Mouse (Mus musculus): ENCODE results near the gene Mylk. TPM values are rescaled to one million over a fixed set of nuclear protein-coding genes. Genes with fewer than 3 reads are reported as not detected.
A peak's percentile ranks its signal among the peaks of the same experiment; 100 is the strongest.

Mylk gene
- polyA plus RNA-seq, 1 experiment from 2014 or later = 18.1 TPM

DNA sequence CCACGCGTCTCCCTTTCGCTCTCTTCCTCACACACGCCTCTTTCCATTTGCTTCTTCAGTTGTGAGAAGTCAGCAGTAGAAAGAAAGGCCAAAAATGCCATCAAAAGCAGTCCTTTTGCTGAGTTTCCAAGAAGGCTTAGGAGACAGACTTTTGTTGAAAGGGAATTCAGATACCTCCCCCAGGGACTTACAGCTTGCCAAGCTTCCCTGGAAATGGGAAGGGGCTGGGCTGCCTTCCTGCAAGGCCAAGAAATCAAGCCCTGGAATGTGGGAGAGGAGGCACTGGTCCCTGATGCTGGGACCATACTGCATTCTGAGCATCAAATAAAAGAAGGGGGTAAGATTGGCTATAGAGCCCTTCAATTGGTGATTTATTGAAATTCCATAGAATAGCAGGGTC is 159.9 kb downstream of the Mylk start:
- Histone ChIP-seq H3K4me2 (ENCODE audit: low read depth, low read length) (no peak overlapping the region), H3K4me1 (ENCODE audit: control insufficient read depth, insufficient read depth, low read length) (peaks cover 16% of the 10 kb centered on the region), H3K27me3 (replicated peaks; ENCODE audit: control insufficient read depth, insufficient read depth, low read length) (no peaks in the 10 kb centered on the region), H3K27ac (replicated peaks; ENCODE audit: low read depth, low read length) (peak overlapping the region; percentile 2; the same call in 1 of the 2 replicates), H3K36me3 (ENCODE audit: control insufficient read depth, insufficient read depth, low read length) (no peaks in the 10 kb centered on the region), H3K4me3 (ENCODE audit: low read depth, low read length) (no peak overlapping the region), H3K9me3 (ENCODE audit: control insufficient read depth, low read length) (no peaks in the 10 kb centered on the region), H3K9ac (ENCODE audit: low read depth, low read length) (no peak overlapping the region)
- ATAC-seq (ENCODE audit: low read depth) (no peak), DNase-seq (ENCODE audit: low spot score) (peak; percentile 61)
- 88% methylated on average over 4 of the region's 4 CpGs for WGBS

DNA sequence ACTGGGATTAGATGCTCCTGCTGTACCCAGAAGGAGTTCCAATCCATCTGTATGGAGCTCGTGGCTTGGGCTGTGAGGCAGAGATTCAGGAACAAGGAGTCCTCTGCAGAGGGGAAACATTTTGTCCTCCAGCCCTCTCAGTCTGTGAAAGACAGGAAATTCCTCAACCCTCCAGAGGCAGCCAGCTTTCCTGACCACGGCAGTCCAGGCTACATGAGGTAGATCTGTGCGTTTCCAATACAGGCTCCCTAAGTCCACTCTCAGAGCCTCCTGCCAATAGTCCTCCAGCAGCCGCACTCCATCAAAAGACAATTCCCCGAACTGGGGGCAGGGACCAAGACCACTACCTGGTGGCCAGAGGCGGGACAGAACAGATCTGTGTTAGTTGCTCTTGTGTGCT is 164.4 kb downstream of the Mylk start:
- H3K4me1 ChIP-seq (ENCODE audit: control insufficient read depth, insufficient read depth, low read length) = peaks cover 14% of the 10 kb centered on the region
- H3K36me3 ChIP-seq (ENCODE audit: control insufficient read depth, insufficient read depth, low read length) = no peaks in the 10 kb centered on the region
- H3K9me3 ChIP-seq (ENCODE audit: control insufficient read depth, low read length) = no peaks in the 10 kb centered on the region
- H3K4me2 ChIP-seq (ENCODE audit: low read depth, low read length) = no peak overlapping the region
- no peaks in the 10 kb centered on the region for H3K27me3 ChIP-seq (replicated peaks; ENCODE audit: control insufficient read depth, insufficient read depth, low read length)
- 0 out of 2 replicates have a peak, but pooled peaks have one; percentile 56 for ATAC-seq (ENCODE audit: low read depth)
- 36% methylated on average over 6 of the region's 6 CpGs for WGBS
- no peak overlapping the region for H3K4me3 ChIP-seq (ENCODE audit: low read depth, low read length)
- no peak overlapping the region for H3K9ac ChIP-seq (ENCODE audit: low read depth, low read length)
- DNase-seq (ENCODE audit: low spot score) = peak; percentile 56
- H3K27ac ChIP-seq (replicated peaks; ENCODE audit: low read depth, low read length) = peak overlapping the region; percentile 56

DNA sequence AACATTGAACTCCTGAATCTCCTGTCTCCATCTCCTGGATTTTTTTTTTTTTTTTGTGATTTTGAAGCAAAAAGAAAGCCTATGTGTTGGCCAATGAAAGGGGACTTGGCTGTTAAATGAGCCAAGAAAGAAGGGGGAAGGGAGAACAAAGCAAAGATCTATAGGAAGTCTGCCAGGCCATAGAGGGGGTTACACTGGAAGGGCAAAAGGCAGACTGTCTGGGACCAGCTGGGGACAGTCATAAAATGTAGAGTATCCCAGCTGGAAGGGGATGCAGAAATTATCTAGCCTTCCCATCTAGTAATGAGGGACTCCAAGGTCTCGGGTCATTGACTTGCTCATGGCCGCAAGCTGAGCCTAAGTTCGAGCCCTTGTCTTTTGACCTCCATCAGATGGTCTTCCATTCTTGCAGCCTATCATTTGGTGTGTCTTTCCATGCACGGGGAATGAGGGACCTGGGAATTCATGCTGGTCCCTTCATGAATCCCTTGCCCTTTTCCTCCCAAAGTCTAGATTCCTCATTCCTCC is 172.4 kb downstream of the Mylk start:
- no peak for ATAC-seq (ENCODE audit: low read depth)
- Histone ChIP-seq H3K9ac (ENCODE audit: low read depth, low read length) (no peak overlapping the region), H3K27ac (replicated peaks; ENCODE audit: low read depth, low read length) (no peak overlapping the region), H3K4me2 (ENCODE audit: low read depth, low read length) (no peak overlapping the region), H3K4me3 (ENCODE audit: low read depth, low read length) (no peak overlapping the region), H3K27me3 (replicated peaks; ENCODE audit: control insufficient read depth, insufficient read depth, low read length) (no peaks in the 10 kb centered on the region), H3K9me3 (ENCODE audit: control insufficient read depth, low read length) (no peaks in the 10 kb centered on the region), H3K4me1 (ENCODE audit: control insufficient read depth, insufficient read depth, low read length) (peaks cover 13% of the 10 kb centered on the region), H3K36me3 (ENCODE audit: control insufficient read depth, insufficient read depth, low read length) (no peaks in the 10 kb centered on the region)
- WGBS = 89% methylated on average over 4 of the region's 4 CpGs
- no peak for DNase-seq (ENCODE audit: low spot score)

DNA sequence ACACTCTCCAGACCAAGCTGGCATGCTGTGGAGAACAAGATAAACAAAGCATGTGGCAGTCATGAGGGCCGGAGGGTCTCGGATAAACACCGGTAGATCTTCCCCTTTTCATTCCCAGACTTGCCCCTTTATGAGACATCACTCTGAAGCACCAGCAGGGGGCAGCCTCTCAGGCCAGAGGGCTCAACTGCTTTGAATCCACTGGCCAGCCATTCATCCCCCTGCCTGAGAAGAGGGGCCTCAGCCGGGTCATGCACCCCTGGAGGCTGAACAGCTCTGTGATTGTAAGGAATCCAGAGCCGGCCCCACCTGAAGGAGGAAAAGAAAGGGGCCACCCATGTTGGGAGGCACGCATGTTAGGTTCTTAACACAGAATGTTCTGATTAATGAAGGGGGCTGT is 175.2 kb downstream of the Mylk start:
- Histone ChIP-seq H3K9me3 (ENCODE audit: control insufficient read depth, low read length) (no peaks in the 10 kb centered on the region), H3K27me3 (replicated peaks; ENCODE audit: control insufficient read depth, insufficient read depth, low read length) (no peaks in the 10 kb centered on the region), H3K27ac (replicated peaks; ENCODE audit: low read depth, low read length) (0 out of 2 replicates have a peak overlapping the region, but pooled peaks have one; percentile 18), H3K9ac (ENCODE audit: low read depth, low read length) (no peak overlapping the region), H3K4me1 (ENCODE audit: control insufficient read depth, insufficient read depth, low read length) (peaks cover 21% of the 10 kb centered on the region), H3K4me2 (ENCODE audit: low read depth, low read length) (no peak overlapping the region), H3K36me3 (ENCODE audit: control insufficient read depth, insufficient read depth, low read length) (no peaks in the 10 kb centered on the region), H3K4me3 (ENCODE audit: low read depth, low read length) (no peak overlapping the region)
- peak; percentile 55; the same call in 1 of the 2 replicates for ATAC-seq (ENCODE audit: low read depth)
- 10% methylated on average over 6 of the region's 6 CpGs for WGBS
- no peak for DNase-seq (ENCODE audit: low spot score)

DNA sequence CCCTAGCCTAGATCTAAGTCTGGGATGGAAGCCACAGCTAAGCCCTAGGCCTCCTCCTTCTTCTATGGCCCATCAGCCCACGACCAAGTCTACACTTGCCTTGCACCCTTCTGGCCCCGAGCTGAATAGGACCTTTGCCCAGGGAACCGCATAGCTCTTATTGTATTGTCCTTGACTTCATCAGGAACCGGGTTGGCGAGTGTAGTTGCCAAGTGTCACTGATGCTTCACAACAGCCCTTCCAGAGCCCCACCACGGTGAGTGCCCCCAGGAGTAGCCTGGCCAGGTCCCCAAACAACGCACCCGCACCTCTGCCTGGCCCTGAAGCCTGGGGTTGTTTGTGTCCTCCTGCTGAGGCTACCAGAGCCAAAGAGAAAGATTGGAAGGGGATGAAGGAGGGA is 175.9 kb downstream of the Mylk start:
- H3K27ac ChIP-seq (replicated peaks; ENCODE audit: low read depth, low read length) = peak overlapping the region; percentile 3; the same call in 1 of the 2 replicates
- no peak overlapping the region for H3K9ac ChIP-seq (ENCODE audit: low read depth, low read length)
- 66% methylated on average over 8 of the region's 8 CpGs for WGBS
- DNase-seq (ENCODE audit: low spot score) (no peak), ATAC-seq (ENCODE audit: low read depth) (no peak)
- no peaks in the 10 kb centered on the region for H3K9me3 ChIP-seq (ENCODE audit: control insufficient read depth, low read length)
- H3K4me3 ChIP-seq (ENCODE audit: low read depth, low read length) = no peak overlapping the region
- H3K4me2 ChIP-seq (ENCODE audit: low read depth, low read length) = no peak overlapping the region
- no peaks in the 10 kb centered on the region for H3K36me3 ChIP-seq (ENCODE audit: control insufficient read depth, insufficient read depth, low read length)
- peaks cover 26% of the 10 kb centered on the region for H3K4me1 ChIP-seq (ENCODE audit: control insufficient read depth, insufficient read depth, low read length)
- no peaks in the 10 kb centered on the region for H3K27me3 ChIP-seq (replicated peaks; ENCODE audit: control insufficient read depth, insufficient read depth, low read length)

DNA sequence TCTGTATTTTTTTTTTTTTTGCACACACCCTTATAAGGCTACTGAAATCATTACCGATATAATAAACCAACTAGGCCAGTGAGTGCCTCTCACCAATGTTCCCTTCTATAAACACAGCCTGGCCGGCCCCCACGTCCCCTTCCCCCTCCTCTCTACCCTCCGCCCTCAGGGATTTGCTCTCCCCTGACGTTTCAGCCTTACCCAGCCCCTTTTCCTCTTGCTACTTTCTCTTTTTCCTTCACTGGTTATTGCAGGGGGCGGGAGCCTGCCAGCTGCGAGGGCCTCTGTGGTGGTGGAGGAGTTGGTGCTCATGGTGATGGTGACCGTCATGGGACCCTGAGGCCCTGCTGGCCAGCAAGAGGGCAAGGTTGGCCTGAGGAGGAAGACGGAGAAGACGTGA is 176.3 kb downstream of the Mylk start:
- no peaks in the 10 kb centered on the region for H3K27me3 ChIP-seq (replicated peaks; ENCODE audit: control insufficient read depth, insufficient read depth, low read length)
- no peak overlapping the region for H3K27ac ChIP-seq (replicated peaks; ENCODE audit: low read depth, low read length)
- no peak for ATAC-seq (ENCODE audit: low read depth)
- H3K4me1 ChIP-seq (ENCODE audit: control insufficient read depth, insufficient read depth, low read length) = peaks cover 30% of the 10 kb centered on the region
- no peak overlapping the region for H3K4me3 ChIP-seq (ENCODE audit: low read depth, low read length)
- H3K4me2 ChIP-seq (ENCODE audit: low read depth, low read length) = no peak overlapping the region
- no peaks in the 10 kb centered on the region for H3K9me3 ChIP-seq (ENCODE audit: control insufficient read depth, low read length)
- WGBS = 56% methylated on average over 10 of the region's 10 CpGs
- H3K36me3 ChIP-seq (ENCODE audit: control insufficient read depth, insufficient read depth, low read length) = no peaks in the 10 kb centered on the region
- DNase-seq (ENCODE audit: low spot score) = no peak
- H3K9ac ChIP-seq (ENCODE audit: low read depth, low read length) = no peak overlapping the region

DNA sequence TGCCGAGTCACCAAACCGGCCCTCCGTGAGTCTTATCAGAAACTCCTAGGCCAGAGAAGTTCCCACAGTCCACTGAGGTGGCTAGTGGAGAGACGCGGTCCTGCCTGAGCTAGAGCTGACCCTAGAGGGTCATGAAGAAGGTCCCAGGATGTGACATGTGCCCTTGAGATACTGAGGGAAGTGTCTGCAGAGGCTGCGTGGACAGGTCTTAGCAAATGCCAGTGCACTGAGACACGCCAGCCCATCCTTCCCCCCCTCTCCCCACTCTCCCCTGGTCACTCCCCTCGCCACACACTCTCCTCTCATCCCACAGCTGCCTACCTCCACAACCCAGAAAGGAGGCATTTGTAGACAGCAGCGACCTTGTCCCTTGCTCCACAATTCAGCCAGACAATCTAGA is 178.6 kb downstream of the Mylk start:
- no peaks in the 10 kb centered on the region for H3K27me3 ChIP-seq (replicated peaks; ENCODE audit: control insufficient read depth, insufficient read depth, low read length)
- H3K27ac ChIP-seq (replicated peaks; ENCODE audit: low read depth, low read length) = no peak overlapping the region
- peaks cover 36% of the 10 kb centered on the region for H3K4me1 ChIP-seq (ENCODE audit: control insufficient read depth, insufficient read depth, low read length)
- WGBS = 73% methylated on average over 9 of the region's 9 CpGs
- no peak overlapping the region for H3K9ac ChIP-seq (ENCODE audit: low read depth, low read length)
- H3K36me3 ChIP-seq (ENCODE audit: control insufficient read depth, insufficient read depth, low read length) = no peaks in the 10 kb centered on the region
- ATAC-seq (ENCODE audit: low read depth) (no peak), DNase-seq (ENCODE audit: low spot score) (no peak)
- H3K9me3 ChIP-seq (ENCODE audit: control insufficient read depth, low read length) = no peaks in the 10 kb centered on the region
- H3K4me3 ChIP-seq (ENCODE audit: low read depth, low read length) = no peak overlapping the region
- no peak overlapping the region for H3K4me2 ChIP-seq (ENCODE audit: low read depth, low read length)

DNA sequence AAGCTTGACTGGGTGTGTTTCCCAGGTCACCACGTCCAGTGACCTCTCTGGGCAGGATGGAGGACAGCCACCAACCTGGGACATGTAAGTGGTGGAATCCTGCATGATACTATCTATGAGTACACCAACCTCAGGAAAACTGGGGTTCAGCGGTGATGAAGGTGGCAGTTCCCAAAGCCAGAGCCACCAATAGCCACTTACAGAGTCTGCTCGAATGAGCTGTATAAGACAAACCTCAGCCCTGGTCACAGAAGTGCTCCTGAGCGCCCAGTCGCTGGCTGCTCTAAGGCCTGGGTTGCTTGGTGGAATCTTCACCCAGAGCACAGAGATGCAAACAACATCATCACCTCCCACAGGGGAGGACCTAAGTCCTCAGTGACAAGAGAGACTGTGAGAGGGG is 179.3 kb downstream of the Mylk start:
- 87% methylated on average over 5 of the region's 5 CpGs for WGBS
- Histone ChIP-seq H3K4me2 (ENCODE audit: low read depth, low read length) (no peak overlapping the region), H3K9ac (ENCODE audit: low read depth, low read length) (no peak overlapping the region), H3K4me1 (ENCODE audit: control insufficient read depth, insufficient read depth, low read length) (peaks cover 36% of the 10 kb centered on the region), H3K27ac (replicated peaks; ENCODE audit: low read depth, low read length) (no peak overlapping the region), H3K4me3 (ENCODE audit: low read depth, low read length) (no peak overlapping the region), H3K36me3 (ENCODE audit: control insufficient read depth, insufficient read depth, low read length) (no peaks in the 10 kb centered on the region), H3K9me3 (ENCODE audit: control insufficient read depth, low read length) (no peaks in the 10 kb centered on the region), H3K27me3 (replicated peaks; ENCODE audit: control insufficient read depth, insufficient read depth, low read length) (no peaks in the 10 kb centered on the region)
- ATAC-seq (ENCODE audit: low read depth) (no peak), DNase-seq (ENCODE audit: low spot score) (no peak)

DNA sequence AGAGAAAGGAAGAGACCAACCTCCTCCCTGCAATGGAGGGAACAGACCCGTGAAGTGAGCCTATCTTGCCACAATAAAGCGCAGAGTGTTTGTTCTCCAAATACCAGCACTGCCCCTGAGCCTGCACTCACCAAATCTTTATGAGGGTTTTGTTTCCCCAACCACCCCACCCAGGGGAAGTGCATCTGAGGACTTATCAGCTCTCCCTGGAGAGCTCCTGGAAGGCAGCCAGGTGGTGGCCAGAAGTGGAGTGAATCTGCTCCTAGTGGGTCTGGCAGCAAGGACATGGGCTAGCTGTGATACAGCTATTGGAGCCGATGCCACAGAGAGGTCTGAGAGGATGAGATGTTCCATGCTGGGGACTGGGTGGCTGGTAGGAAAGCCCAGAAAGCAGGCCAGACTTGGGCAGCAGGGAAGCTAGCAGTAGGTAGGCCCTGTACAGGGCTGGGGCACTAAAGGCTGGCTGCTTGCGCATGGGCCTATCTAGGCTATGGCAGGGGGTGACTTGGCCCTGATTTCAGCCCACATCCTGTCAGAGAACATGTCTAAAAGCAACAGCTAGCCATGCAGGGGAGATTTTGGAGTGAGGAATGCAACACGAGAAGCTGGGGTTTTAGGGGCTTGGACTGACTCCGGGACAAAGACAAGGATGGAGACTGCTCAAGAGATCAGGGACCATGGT is 180.1 kb downstream of the Mylk start:
- H3K9me3 ChIP-seq (ENCODE audit: control insufficient read depth, low read length) = no peaks in the 10 kb centered on the region
- H3K4me1 ChIP-seq (ENCODE audit: control insufficient read depth, insufficient read depth, low read length) = peaks cover 41% of the 10 kb centered on the region
- no peak overlapping the region for H3K4me3 ChIP-seq (ENCODE audit: low read depth, low read length)
- 49% methylated on average over 6 of the region's 6 CpGs for WGBS
- no peak for DNase-seq (ENCODE audit: low spot score)
- no peaks in the 10 kb centered on the region for H3K27me3 ChIP-seq (replicated peaks; ENCODE audit: control insufficient read depth, insufficient read depth, low read length)
- peak overlapping the region; percentile 64 for H3K27ac ChIP-seq (replicated peaks; ENCODE audit: low read depth, low read length)
- no peak for ATAC-seq (ENCODE audit: low read depth)
- H3K36me3 ChIP-seq (ENCODE audit: control insufficient read depth, insufficient read depth, low read length) = no peaks in the 10 kb centered on the region
- H3K4me2 ChIP-seq (ENCODE audit: low read depth, low read length) = 0 out of 2 replicates have a peak overlapping the region, but pooled peaks have one; percentile 2
- H3K9ac ChIP-seq (ENCODE audit: low read depth, low read length) = no peak overlapping the region

All from embryonic facial prominence, embryonic 14.5 days (tissue).